Mouse (Mus musculus) heart, embryonic 11.5 days (tissue): ENCODE data around the gene Mrps34. TPM values are rescaled to one million over a fixed set of nuclear protein-coding genes. Genes with fewer than 3 reads are reported as not detected.

Experiments used
- ATAC-seq: fragments of 200-750 bp; cut with Nextera tagmentation; replicated peaks from 2 replicates; pipeline ENCODE4 v1.8.0; 2017; ENCODE audit warnings: moderate library complexity; ENCODE audit not compliant: insufficient number of reproducible peaks, low FRiP score, low TSS enrichment
- H3K27ac ChIP-seq: fragments of 300-500 bp; sonication (generic); 2 replicates; pipeline ENCODE4 v1.5.1; 2014; ENCODE audit warnings: mild to moderate bottlenecking, low read depth, low read length
- H3K27me3 ChIP-seq: fragments of 300-500 bp; sonication (generic); 2 replicates; pipeline ENCODE4 v1.6.1; 2014; ENCODE audit warnings: mild to moderate bottlenecking, low read length, mixed read lengths; ENCODE audit not compliant: control insufficient read depth, insufficient read depth
- H3K36me3 ChIP-seq: fragments of 300-500 bp; sonication (generic); 2 replicates; pipeline ENCODE4 v1.6.1; 2014; ENCODE audit warnings: mild to moderate bottlenecking, low read length, moderate library complexity, mixed read lengths; ENCODE audit not compliant: control insufficient read depth, insufficient read depth
- H3K4me1 ChIP-seq: fragments of 300-500 bp; sonication (generic); 2 replicates; pipeline ENCODE4 v1.6.1; 2014; ENCODE audit warnings: low read length; ENCODE audit not compliant: control insufficient read depth, insufficient read depth
- H3K4me2 ChIP-seq: fragments of 300-500 bp; sonication (generic); 2 replicates; pipeline ENCODE4 v1.6.1; 2014; ENCODE audit warnings: mild to moderate bottlenecking, moderate library complexity
- H3K4me3 ChIP-seq: fragments of 300-500 bp; sonication (generic); 2 replicates; pipeline ENCODE4 v1.5.1; 2014; ENCODE audit warnings: low read depth, low read length
- H3K9ac ChIP-seq: fragments of 300-500 bp; sonication (generic); 2 replicates; pipeline ENCODE4 v1.6.1; 2014; ENCODE audit warnings: mild to moderate bottlenecking, low read depth, low read length, moderate library complexity
- H3K9me3 ChIP-seq: fragments of 300-500 bp; sonication (generic); replicated peaks from 2 replicates; pipeline ENCODE4 v1.6.1; 2016; ENCODE audit warnings: low read length; ENCODE audit not compliant: control insufficient read depth
- WGBS: fragments of 180-500 bp; shearing (Covaris S2); extraction: QIAGEN DNeasy Blood & Tissue Kit; methylation state at CpG from one replicate; pipeline ENCODE4 v1.1.7; 2014; ENCODE audit not compliant: insufficient replicate concordance; 5-methylcytosine and 5-hydroxymethylcytosine counted together
- polyA plus RNA-seq: library from polyadenylated mRNA; unstranded; fragments of >200 nt; fragmentation: Nextera tagmentation; extraction: Ambion mirVana; gene quantifications from 2 replicates; pipeline ENCODE4 v1.2.1, GENCODE M21; 2014

Gene Mrps34
- polyA plus RNA-seq, 1 experiment from 2014 or later = 85.6 TPM

DNA sequence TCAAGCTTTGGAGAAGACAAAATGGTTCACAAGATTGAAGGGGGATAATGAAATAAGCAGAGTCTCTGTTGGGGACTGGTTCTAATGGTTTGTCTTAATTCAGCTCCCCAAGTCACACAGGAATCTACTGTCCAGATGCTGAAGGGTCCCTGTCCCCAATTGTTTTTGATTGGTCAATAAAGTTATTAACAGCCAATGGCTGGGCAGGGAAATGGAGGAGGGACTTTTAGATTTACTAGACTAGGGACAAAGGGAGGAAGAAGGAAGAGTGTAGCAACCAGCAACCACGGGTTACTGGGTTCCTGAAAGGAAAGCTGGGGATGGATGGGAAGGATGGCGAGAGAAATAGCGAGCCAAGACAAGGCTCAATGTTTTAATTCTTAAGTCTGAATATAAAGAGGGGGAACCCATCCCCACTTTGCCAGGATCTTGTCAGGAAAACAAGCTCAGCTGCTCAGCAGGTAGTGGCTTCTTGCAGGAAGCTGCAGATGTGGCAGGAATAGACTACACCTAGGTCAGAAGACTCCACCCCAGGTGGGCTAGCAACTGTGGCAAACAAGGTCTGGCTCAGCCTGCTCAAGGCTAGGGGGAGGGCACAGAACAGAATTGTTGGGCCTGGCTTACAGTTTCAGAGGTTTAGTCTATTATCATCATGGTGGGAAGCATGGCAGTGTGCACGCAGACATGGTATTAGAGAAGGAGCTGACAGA lies 21.1 kb upstream of the Mrps34 start:
- H3K27ac ChIP-seq = no peak overlapping the region
- H3K27me3 ChIP-seq = no peaks in the 10 kb centered on the region
- no peaks in the 10 kb centered on the region for H3K36me3 ChIP-seq
- H3K9ac ChIP-seq = no peak overlapping the region
- no peak overlapping the region for H3K4me3 ChIP-seq
- no peaks in the 10 kb centered on the region for H3K4me1 ChIP-seq
- 39% methylated on average over 4 of the region's 4 CpGs for WGBS
- H3K9me3 ChIP-seq = no peaks in the 10 kb centered on the region
- no peak overlapping the region for H3K4me2 ChIP-seq
- no peak for ATAC-seq

DNA sequence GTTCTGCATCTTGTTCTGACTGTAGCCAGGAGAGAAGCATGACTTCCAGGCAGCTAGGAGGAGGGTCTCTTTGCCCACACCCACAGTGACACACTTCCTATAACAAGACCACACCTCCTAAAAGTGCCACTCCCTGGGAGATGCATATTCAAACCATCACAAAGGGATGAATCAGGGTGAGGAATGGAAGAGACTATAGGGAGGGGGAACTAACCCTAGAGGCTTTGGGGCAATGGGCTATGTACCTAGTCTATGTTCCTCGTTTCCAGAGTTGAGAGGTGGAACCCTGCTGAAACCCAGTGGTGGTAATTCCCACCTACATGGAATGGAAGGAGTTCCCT lies 20.5 kb upstream of the Mrps34 start:
- 50% methylated on average over 1 of the region's 1 CpGs for WGBS
- no peaks in the 10 kb centered on the region for H3K4me1 ChIP-seq
- H3K27ac ChIP-seq = no peak overlapping the region
- ATAC-seq = no peak
- no peaks in the 10 kb centered on the region for H3K9me3 ChIP-seq
- no peaks in the 10 kb centered on the region for H3K27me3 ChIP-seq
- no peak overlapping the region for H3K9ac ChIP-seq
- no peaks in the 10 kb centered on the region for H3K36me3 ChIP-seq
- no peak overlapping the region for H3K4me2 ChIP-seq
- H3K4me3 ChIP-seq = no peak overlapping the region

DNA sequence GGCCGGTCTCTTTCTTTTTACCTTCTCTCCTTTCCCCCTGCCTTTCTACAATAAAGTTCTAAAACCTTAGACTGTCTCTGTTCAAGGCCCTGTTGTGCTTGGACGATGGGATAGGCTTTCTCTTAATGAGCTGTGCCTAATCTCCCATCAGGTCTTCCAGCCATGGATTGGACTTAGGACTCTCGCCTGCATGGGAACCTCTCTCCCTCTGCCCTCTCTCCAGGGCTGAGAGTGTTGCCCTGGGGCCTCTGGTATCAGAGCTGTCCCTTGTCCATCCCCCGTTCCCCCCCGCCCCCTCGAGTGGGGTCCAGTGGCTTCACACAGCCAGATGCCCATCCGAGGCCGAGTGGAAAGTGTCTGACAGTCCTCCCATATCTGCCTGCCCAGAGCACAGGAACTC lies 19.9 kb upstream of the Mrps34 start:
- 79% methylated on average over 8 of the region's 8 CpGs for WGBS
- no peak overlapping the region for H3K4me3 ChIP-seq
- H3K4me2 ChIP-seq = no peak overlapping the region
- no peaks in the 10 kb centered on the region for H3K36me3 ChIP-seq
- no peaks in the 10 kb centered on the region for H3K9me3 ChIP-seq
- no peak overlapping the region for H3K9ac ChIP-seq
- no peaks in the 10 kb centered on the region for H3K27me3 ChIP-seq
- H3K27ac ChIP-seq = no peak overlapping the region
- ATAC-seq = no peak
- no peaks in the 10 kb centered on the region for H3K4me1 ChIP-seq

DNA sequence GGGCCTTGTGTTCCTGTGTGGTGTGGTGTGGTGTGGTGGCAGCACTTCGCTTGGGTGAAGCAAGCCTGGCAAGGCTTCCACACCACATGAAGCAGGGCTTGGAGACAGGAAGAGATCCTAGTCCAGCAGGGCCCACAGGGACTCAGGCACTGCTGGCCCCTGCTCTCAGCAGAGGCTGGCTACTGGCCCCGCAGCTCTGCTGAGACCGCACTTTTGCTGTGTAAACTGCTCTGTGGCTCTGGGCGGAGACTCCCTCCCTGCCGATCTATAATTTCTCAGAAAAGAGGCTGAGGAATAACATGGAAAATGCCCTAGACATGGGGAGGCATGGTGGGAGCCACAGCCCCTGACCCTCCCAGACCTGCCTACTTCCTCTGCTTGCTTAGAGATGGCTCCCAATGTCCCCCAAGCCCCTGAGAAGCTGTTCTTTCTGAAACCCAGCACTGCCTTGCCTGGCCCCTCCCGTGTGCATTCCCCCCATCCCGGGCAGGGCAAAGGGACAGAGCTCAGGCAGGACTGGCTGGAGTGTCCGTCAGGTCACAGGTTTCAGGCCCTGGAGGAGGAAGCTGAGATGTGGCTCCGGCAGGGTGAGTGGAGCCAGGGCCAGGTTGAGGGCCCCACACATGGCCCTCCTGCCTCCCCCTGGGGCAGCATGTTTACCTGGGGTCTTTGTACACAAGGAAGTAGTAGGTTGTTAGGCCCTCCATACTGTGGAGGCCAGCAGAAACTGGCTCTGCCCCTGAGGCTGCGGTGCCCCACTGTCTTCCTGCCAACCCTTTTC lies 17.4 kb upstream of the Mrps34 start:
- H3K27ac ChIP-seq = no peak overlapping the region
- 0 out of 2 replicates have a peak, but pooled peaks have one; percentile 31 for ATAC-seq
- no peak overlapping the region for H3K4me2 ChIP-seq
- no peaks in the 10 kb centered on the region for H3K9me3 ChIP-seq
- no peaks in the 10 kb centered on the region for H3K4me1 ChIP-seq
- no peak overlapping the region for H3K9ac ChIP-seq
- no peak overlapping the region for H3K4me3 ChIP-seq
- H3K36me3 ChIP-seq = peaks cover under 1% of the 10 kb centered on the region; the same call in 1 of the 2 replicates
- H3K27me3 ChIP-seq = no peaks in the 10 kb centered on the region
- WGBS = 63% methylated on average over 10 of the region's 10 CpGs

DNA sequence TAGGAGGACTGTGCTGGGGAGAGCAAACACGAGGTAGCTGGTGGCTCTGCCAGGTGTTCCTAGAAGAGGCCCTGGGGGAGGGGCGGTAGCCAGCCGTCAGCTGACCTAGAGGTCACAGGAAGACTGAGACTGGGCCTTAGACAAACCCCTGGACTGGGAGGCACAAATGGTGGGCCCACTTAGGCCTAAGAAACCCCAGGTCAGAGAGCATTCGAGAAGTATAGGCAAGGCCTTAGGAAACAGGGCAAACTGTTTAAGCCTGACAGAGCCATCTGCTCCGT lies 16.9 kb upstream of the Mrps34 start:
- Histone ChIP-seq H3K4me3 (no peak overlapping the region), H3K9ac (no peak overlapping the region), H3K27ac (no peak overlapping the region), H3K4me2 (no peak overlapping the region), H3K36me3 (peaks cover 3% of the 10 kb centered on the region; the same call in 1 of the 2 replicates), H3K27me3 (no peaks in the 10 kb centered on the region), H3K9me3 (no peaks in the 10 kb centered on the region), H3K4me1 (no peaks in the 10 kb centered on the region)
- ATAC-seq = no peak
- WGBS = 38% methylated on average over 5 of the region's 5 CpGs

DNA sequence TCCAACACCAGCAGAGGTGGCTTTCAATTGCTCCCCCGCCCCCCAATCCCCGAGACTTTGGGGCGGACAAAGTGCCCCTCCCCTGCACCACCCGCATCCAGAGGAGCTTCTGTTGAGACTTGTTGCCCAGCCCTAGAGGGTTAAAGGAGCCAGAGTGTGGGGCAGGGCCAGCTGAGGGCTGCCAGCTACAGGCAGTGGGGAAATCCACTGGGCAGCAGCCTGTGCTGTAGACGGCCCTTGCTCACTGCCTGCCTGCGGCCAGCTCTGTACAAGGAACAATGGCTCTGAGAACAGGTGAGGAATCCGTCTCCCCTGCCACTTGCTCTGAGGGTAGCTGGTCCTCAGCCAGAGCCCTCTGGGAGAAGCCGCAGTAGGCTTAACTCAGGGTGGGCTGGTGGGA lies 16.4 kb upstream of the Mrps34 start:
- peaks cover 3% of the 10 kb centered on the region; the same call in 1 of the 2 replicates for H3K36me3 ChIP-seq
- no peaks in the 10 kb centered on the region for H3K27me3 ChIP-seq
- no peak for ATAC-seq
- H3K4me3 ChIP-seq = no peak overlapping the region
- H3K4me1 ChIP-seq = no peaks in the 10 kb centered on the region
- H3K9ac ChIP-seq = no peak overlapping the region
- H3K27ac ChIP-seq = no peak overlapping the region
- H3K4me2 ChIP-seq = no peak overlapping the region
- H3K9me3 ChIP-seq = no peaks in the 10 kb centered on the region
- WGBS = 77% methylated on average over 8 of the region's 8 CpGs

DNA sequence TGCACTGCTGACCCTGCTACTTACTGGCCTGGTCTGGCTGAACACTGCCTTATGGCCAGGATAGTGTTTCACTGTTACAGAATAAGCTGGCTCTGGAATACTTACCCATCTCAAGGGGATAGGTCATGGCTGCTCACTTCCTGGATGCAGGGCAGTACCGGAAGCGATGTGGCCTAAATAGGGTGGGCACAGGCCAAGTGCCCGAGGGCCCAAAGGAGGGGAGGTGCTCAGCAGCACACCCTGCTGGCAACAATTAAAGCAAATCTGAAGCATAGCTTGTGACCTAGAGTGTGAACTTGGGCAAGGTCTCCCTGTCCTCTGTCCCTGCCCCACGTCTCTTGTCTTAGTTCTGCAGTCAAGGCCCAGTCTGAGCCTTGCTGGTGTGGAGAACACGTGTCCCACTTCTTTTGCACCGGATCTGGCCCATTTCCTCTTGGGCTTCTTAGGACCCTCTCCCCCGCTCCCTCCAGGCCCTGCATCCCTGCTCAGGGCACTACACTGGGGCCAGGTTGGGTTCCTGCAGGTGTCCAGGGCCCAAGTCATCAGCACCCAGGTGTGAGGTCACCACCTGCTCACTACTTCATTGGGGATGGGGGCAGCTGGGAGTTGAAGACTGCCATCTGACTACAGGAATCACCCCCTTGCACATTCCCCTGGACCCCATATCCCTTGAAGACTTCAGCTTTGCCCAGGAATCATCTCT lies 13.0 kb upstream of the Mrps34 start:
- no peak overlapping the region for H3K4me2 ChIP-seq
- no peak for ATAC-seq
- H3K27me3 ChIP-seq = no peaks in the 10 kb centered on the region
- peaks cover 6% of the 10 kb centered on the region for H3K4me1 ChIP-seq
- 49% methylated on average over 7 of the region's 7 CpGs for WGBS
- H3K27ac ChIP-seq = no peak overlapping the region
- H3K9me3 ChIP-seq = no peaks in the 10 kb centered on the region
- H3K9ac ChIP-seq = no peak overlapping the region
- H3K4me3 ChIP-seq = no peak overlapping the region
- peaks cover 3% of the 10 kb centered on the region; the same call in 1 of the 2 replicates for H3K36me3 ChIP-seq

DNA sequence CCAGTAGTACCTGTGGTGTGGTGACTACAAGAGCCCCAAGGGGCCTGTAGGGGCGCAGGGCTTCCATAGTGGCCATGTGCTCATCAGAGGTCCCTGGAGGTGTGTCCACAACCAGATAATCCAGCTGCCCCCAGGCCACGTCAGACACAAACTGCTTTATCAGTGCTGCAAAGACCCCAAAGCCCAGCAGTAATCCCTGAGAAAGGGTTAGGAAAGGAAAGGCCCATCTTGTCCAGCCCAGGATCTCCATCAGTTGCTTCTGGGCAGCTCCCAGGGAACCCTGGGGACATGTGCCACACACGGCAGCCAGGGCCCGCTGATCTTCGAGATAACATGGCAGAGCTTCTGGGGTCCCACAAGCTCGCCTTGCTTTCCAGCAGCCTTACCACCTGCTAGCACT lies 10.5 kb upstream of the Mrps34 start:
- WGBS = 80% methylated on average over 6 of the region's 6 CpGs

More for the DNA sequence above, 10.5 kb upstream of the Mrps34 start:
- Histone ChIP-seq H3K4me1 (peaks cover 17% of the 10 kb centered on the region), H3K27ac (no peak overlapping the region), H3K36me3 (peaks cover 3% of the 10 kb centered on the region; the same call in 1 of the 2 replicates), H3K4me3 (no peak overlapping the region), H3K9me3 (no peaks in the 10 kb centered on the region), H3K9ac (no peak overlapping the region), H3K27me3 (no peaks in the 10 kb centered on the region), H3K4me2 (no peak overlapping the region)
- no peak for ATAC-seq
